Mouse (Mus musculus): ENCODE results near the gene Gm28043. TPM values are rescaled to one million over a fixed set of nuclear protein-coding genes. Genes with fewer than 3 reads are reported as not detected.

Gene Gm28043
- polyA plus RNA-seq, 1 experiment: 1.2 TPM

- 4% methylated on average over 4 of the region's 4 CpGs for WGBS
- DNase-seq: no peak
- H3K4me3 ChIP-seq (replicated peaks; ENCODE audit: extremely low read depth, low read depth, low read length): peak overlapping the region; percentile 76
- no peak for TF ChIP-seq CTCF (IDR thresholded peaks at IDR 0.05; ENCODE audit: insufficient read depth, low read length)
- no peak for TF ChIP-seq POLR2A (IDR thresholded peaks at IDR 0.05; ENCODE audit: borderline replicate concordance, extremely low read depth, low read depth, low read length)
- H3K4me1 ChIP-seq (ENCODE audit: control insufficient read depth, insufficient read depth, low read length): peaks cover 11% of the 10 kb centered on the region; the same call in 1 of the 2 replicates
Measured at GRCm38 (mm10) chr17:29615616-29616015, 940 bp downstream of the Gm28043 start.

- no peak for DNase-seq
- no peak overlapping the region for H3K4me3 ChIP-seq (replicated peaks; ENCODE audit: extremely low read depth, low read depth, low read length)
Measured at GRCm38 (mm10) chr17:29619231-29619630, 4.6 kb downstream of the Gm28043 start.

GRCm38 (mm10) chr17:29623488-29623887, 8.8 kb downstream of the Gm28043 start:
- TF ChIP-seq POLR2A (IDR thresholded peaks at IDR 0.05; ENCODE audit: borderline replicate concordance, extremely low read depth, low read depth, low read length) (no peak), CTCF (IDR thresholded peaks at IDR 0.05; ENCODE audit: insufficient read depth, low read length) (no peak)
- Histone ChIP-seq H3K4me1 (ENCODE audit: control insufficient read depth, insufficient read depth, low read length) (peaks cover 3% of the 10 kb centered on the region; the same call in 1 of the 2 replicates), H3K4me3 (replicated peaks; ENCODE audit: extremely low read depth, low read depth, low read length) (no peak overlapping the region)
- WGBS: 89% methylated on average over 8 of the region's 8 CpGs
- no peak for DNase-seq

More at GRCm38 (mm10) chr17:29619231-29619630, 4.6 kb downstream of the Gm28043 start:
- 56% methylated on average over 3 of the region's 3 CpGs for WGBS
- H3K4me1 ChIP-seq (ENCODE audit: control insufficient read depth, insufficient read depth, low read length): peaks cover 14% of the 10 kb centered on the region
- TF ChIP-seq POLR2A (IDR thresholded peaks at IDR 0.05; ENCODE audit: borderline replicate concordance, extremely low read depth, low read depth, low read length) (no peak), CTCF (IDR thresholded peaks at IDR 0.05; ENCODE audit: insufficient read depth, low read length) (no peak)

- TF ChIP-seq POLR2A (IDR thresholded peaks at IDR 0.05; ENCODE audit: borderline replicate concordance, extremely low read depth, low read depth, low read length): no peak
- no peak for TF ChIP-seq CTCF (IDR thresholded peaks at IDR 0.05; ENCODE audit: insufficient read depth, low read length)
- DNase-seq: no peak
- Histone ChIP-seq H3K4me1 (ENCODE audit: control insufficient read depth, insufficient read depth, low read length) (peaks cover 3% of the 10 kb centered on the region; the same call in 1 of the 2 replicates), H3K4me3 (replicated peaks; ENCODE audit: extremely low read depth, low read depth, low read length) (no peak overlapping the region)
- 92% methylated on average over 9 of the region's 9 CpGs for WGBS
Measured at GRCm38 (mm10) chr17:29627285-29627684, 12.6 kb downstream of the Gm28043 start.

GRCm38 (mm10) chr17:29628946-29629345, 14.3 kb downstream of the Gm28043 start:
- Histone ChIP-seq H3K4me3 (replicated peaks; ENCODE audit: extremely low read depth, low read depth, low read length) (no peak overlapping the region), H3K4me1 (ENCODE audit: control insufficient read depth, insufficient read depth, low read length) (no peaks in the 10 kb centered on the region)
- no peak for DNase-seq
- WGBS: 92% methylated on average over 5 of the region's 5 CpGs
- TF ChIP-seq POLR2A (IDR thresholded peaks at IDR 0.05; ENCODE audit: borderline replicate concordance, extremely low read depth, low read depth, low read length) (no peak), CTCF (IDR thresholded peaks at IDR 0.05; ENCODE audit: insufficient read depth, low read length) (no peak)

- H3K4me1 ChIP-seq (ENCODE audit: control insufficient read depth, insufficient read depth, low read length): no peaks in the 10 kb centered on the region
- 72% methylated on average over 5 of the region's 5 CpGs for WGBS
- TF ChIP-seq POLR2A (IDR thresholded peaks at IDR 0.05; ENCODE audit: borderline replicate concordance, extremely low read depth, low read depth, low read length) (no peak), CTCF (IDR thresholded peaks at IDR 0.05; ENCODE audit: insufficient read depth, low read length) (no peak)
- DNase-seq: no peak
- no peak overlapping the region for H3K4me3 ChIP-seq (replicated peaks; ENCODE audit: extremely low read depth, low read depth, low read length)
Measured at GRCm38 (mm10) chr17:29629620-29630019, 14.9 kb downstream of the Gm28043 start.

- Histone ChIP-seq H3K4me1 (ENCODE audit: control insufficient read depth, insufficient read depth, low read length) (peaks cover 4% of the 10 kb centered on the region; the same call in 1 of the 2 replicates), H3K4me3 (replicated peaks; ENCODE audit: extremely low read depth, low read depth, low read length) (no peak overlapping the region)
- no peak for DNase-seq
- 92% methylated on average over 11 of the region's 11 CpGs for WGBS
- TF ChIP-seq POLR2A (IDR thresholded peaks at IDR 0.05; ENCODE audit: borderline replicate concordance, extremely low read depth, low read depth, low read length) (no peak), CTCF (IDR thresholded peaks at IDR 0.05; ENCODE audit: insufficient read depth, low read length) (no peak)
Measured at GRCm38 (mm10) chr17:29632312-29632711, 17.6 kb downstream of the Gm28043 start.

GRCm38 (mm10) chr17:29635492-29635891, 20.8 kb downstream of the Gm28043 start:
- 90% methylated on average over 8 of the region's 8 CpGs for WGBS
- H3K4me3 ChIP-seq (replicated peaks; ENCODE audit: extremely low read depth, low read depth, low read length): no peak overlapping the region
- TF ChIP-seq POLR2A (IDR thresholded peaks at IDR 0.05; ENCODE audit: borderline replicate concordance, extremely low read depth, low read depth, low read length) (no peak), CTCF (IDR thresholded peaks at IDR 0.05; ENCODE audit: insufficient read depth, low read length) (no peak)
- peaks cover 4% of the 10 kb centered on the region; the same call in 1 of the 2 replicates for H3K4me1 ChIP-seq (ENCODE audit: control insufficient read depth, insufficient read depth, low read length)
- DNase-seq: no peak

GRCm38 (mm10) chr17:29636118-29636517, 21.4 kb downstream of the Gm28043 start:
- peaks cover 4% of the 10 kb centered on the region; the same call in 1 of the 2 replicates for H3K4me1 ChIP-seq (ENCODE audit: control insufficient read depth, insufficient read depth, low read length)
- no peak overlapping the region for H3K4me3 ChIP-seq (replicated peaks; ENCODE audit: extremely low read depth, low read depth, low read length)
- DNase-seq: no peak
- TF ChIP-seq POLR2A (IDR thresholded peaks at IDR 0.05; ENCODE audit: borderline replicate concordance, extremely low read depth, low read depth, low read length) (no peak), CTCF (IDR thresholded peaks at IDR 0.05; ENCODE audit: insufficient read depth, low read length) (peak; percentile 53)
- 67% methylated on average over 5 of the region's 5 CpGs for WGBS

- Histone ChIP-seq H3K4me3 (replicated peaks; ENCODE audit: extremely low read depth, low read depth, low read length) (no peak overlapping the region), H3K4me1 (ENCODE audit: control insufficient read depth, insufficient read depth, low read length) (peaks cover 4% of the 10 kb centered on the region; the same call in 1 of the 2 replicates)
- TF ChIP-seq CTCF (IDR thresholded peaks at IDR 0.05; ENCODE audit: insufficient read depth, low read length): no peak
- no peak for TF ChIP-seq POLR2A (IDR thresholded peaks at IDR 0.05; ENCODE audit: borderline replicate concordance, extremely low read depth, low read depth, low read length)
- WGBS: 58% methylated on average over 4 of the region's 4 CpGs
- no peak for DNase-seq
Measured at GRCm38 (mm10) chr17:29637377-29637776, 22.7 kb downstream of the Gm28043 start.

All from lung, adult 2 months (tissue).